Mouse (Mus musculus) granulocyte monocyte progenitor cell, adult 5-6 weeks (primary cell): ENCODE results near the gene Pcp4l1. TPM values are rescaled to one million over a fixed set of nuclear protein-coding genes. Genes with fewer than 3 reads are reported as not detected.
A peak's percentile ranks its signal among the peaks of the same experiment; 100 is the strongest.
"Not testable (repeated sequence)": the region's sequence is repeated elsewhere in the genome, so short reads cannot be mapped to it uniquely, and the experiment has no call there.

ENCODE experiments used
- ATAC-seq: replicated peaks from 2 replicates; pipeline ENCODE4 v1.8.0; 2016; ENCODE audit warnings: mild to moderate bottlenecking, moderate TSS enrichment, inconsistent platforms; ENCODE audit not compliant: poor library complexity, severe bottlenecking
- total RNA-seq, 2 experiments: library from RNA; stranded (forward) in 1 of 2; stranded (reverse) in 1 of 2; fragments of 200-712, 200-1000 nt in 1 of 2; fragments of >200 nt in 1 of 2; fragmentation: Nextera tagmentation in 1 of 2; gene quantifications; 2 replicates each; pipeline ENCODE4 v1.2.3; 2014 to 2017

Gene Pcp4l1
- 11.7 and 11.8 TPM in 2 replicates for total RNA-seq (2014; fragmentation: Nextera tagmentation)
- total RNA-seq (2017), result 13.7 TPM in 2 replicates

DNA sequence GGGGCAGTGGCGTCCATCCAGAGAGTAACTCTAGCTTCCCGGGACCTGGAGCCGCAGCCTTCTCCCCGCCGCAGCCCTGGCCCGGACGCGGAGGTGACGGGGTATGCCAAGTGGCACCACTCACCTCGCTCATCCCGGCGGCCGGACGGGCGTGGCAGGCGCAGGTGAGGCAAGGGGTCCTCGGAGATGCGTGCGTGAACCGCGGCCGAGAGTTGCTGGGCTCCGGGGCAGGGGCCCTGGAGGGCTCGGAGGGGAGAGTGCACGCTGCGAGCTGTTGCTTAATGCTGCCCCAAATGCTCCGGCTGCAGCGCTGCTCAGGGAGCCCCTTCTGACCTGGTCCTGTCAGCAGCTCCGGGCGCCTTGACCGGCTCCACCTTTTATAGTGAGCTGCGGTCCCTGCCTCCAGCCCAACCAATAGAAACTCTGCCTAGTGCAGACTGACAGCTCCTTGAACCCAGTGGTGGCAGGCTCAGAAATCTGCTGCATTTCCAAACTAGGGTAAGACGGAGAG lies at the start of gene Pcp4l1:
Pcp4l1 (minus strand) TSS at position 382 of the 511 bp plus-strand sequence.
- peak; percentile 95 for ATAC-seq

DNA sequence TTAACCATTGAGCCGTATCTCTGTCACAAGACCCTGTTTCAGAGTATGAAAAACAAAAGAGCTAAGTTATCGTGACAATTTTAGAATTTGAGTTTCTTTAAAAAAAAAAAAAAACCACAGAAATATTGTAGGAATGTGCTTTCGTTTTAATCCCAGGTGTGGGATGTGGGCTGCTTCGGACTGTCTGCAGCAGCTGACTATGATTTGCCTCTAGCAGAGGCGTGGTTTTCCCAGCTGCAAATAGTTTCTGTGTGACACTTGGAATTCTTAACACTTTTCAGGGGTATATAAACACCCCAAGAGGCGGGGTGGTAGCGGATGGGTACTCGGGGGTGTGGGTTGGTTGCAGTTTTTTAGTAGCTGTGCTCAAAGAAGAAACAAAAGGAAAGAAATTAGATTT lies 49.3 kb upstream of the Pcp4l1 start:
- ATAC-seq, result no peak

DNA sequence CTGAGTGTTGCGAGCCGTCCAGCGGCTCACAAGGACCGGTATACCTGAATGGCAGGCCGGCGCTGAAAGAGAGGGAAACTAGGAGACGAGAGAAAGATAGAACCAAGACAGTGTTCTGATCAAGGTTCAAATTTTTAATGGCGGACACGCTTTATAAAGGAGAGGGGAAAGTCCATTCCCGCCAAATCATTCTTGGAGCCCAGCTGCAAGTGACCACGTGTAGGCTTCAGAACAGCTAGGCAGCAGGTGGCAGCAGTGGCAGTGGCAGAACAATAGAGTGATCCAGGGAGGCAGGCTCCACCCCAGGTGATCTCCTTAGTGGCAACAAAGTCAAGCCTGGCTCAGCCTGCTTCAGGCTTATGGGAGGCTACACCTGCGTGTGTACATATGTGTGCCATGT lies 45.9 kb upstream of the Pcp4l1 start:
- not testable (repeated sequence) for ATAC-seq

DNA sequence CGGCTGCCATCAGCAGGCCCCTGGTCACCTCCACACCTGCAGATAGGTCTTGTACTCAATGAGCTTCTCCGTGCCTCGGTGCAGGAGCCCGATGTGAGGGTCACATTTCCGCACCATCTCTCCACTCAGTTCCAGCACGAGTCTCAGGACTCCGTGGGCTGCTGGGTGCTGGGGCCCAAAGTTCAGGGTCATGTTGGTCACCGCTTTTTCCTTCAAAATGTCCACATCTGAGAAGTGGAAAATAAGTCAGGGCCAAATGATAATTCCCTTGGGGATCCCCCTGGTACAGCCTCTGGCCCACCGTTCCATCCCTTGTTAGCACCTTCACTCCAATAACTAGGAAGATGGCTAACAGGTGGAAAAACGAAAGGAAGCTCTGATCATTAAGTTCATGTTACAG lies 44.8 kb upstream of the Pcp4l1 start:
- ATAC-seq, result no peak

DNA sequence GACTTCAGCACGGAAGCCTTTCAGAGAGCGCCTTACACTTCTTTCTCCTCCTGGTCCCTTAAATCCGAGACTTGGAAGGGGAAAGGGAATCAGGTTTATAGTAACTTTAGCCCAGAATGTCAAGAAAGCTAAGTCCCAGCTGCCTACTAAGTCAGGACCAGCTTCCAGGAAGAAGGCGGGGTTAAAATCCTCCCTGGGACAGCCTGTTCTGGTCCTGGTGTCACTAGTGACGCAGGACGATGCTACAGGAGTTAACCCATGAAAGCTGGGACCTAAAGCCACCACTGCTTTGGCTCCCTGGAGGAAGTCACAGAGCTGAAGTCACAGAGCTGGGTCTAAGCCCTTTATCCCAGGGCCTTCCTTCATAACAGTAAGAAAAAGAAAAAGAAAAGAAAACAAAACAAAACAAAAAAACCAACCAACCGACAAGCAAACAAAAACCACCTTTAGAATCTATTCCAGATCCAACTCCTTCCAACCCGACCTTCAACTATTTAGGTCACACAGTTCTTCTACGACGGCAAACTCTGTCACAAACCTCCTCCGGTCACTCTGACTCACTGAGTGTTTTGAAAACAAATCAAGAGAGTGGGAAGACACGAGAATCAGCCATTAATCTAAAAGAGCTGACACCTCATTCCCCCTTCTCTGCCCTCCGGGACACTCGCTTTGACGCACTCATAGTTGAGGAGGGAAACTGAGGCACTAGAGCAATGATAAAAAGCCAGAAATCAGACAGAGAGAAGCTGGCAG lies 44.1 kb upstream of the Pcp4l1 start:
- no peak for ATAC-seq

DNA sequence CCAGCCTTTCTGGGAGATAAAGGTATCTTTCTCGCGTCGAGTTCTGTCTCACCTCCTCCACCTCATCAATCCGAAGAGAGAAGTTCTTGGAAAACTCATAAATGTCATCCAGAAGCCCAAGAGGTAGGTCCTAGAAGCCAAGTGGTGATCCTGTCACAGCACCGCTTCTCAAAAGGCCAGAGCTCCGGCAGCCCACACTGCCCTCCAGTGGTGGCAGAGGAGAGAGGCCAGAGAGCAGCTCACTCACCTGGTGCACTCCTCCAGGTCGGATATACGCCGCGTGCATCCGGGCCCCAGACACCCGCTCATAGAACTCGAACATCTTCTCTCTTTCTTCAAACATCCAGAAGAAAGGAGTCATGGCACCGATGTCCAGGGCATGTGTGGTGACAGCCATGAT lies 42.4 kb upstream of the Pcp4l1 start:
- ATAC-seq, result peak; percentile 65

DNA sequence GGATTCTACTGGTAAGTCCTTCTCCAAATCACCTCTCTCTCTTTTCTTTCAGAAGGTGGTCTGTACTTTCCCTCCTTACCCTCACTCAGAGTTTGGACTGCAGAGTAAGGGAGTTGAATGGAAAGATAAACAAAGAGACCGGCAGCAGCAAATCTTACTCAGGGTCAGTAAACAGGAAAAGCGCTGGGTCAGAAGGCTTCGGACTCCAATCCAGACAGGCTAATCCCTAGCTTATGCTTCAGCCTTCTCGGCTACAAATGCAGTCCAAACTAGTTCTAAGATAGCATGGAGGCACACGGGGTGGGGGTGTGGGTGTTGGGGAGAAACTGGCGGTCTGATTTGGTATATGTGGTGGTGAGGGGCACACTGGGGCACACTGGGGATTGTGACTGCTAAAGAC lies 41.4 kb upstream of the Pcp4l1 start:
- no peak for ATAC-seq

DNA sequence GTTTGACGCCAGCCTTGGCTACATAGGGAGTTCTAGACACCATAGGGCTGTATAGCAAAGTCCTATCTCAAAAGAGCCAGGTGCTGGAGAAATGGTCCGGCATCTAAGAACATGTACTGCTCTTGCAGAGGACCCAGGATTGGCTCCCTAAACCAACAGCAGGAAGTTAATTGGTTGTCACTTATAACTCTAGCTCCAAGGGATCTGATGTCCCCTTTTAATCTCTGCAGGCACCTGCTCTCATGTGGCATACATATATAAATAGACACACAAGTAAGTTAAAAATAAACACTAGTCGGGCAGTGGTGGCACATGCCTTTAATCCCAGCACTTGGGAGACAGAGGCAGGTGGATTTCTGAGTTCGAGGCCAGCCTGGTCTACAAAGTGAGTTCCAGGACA lies 39.7 kb upstream of the Pcp4l1 start:
- ATAC-seq, result no peak

DNA sequence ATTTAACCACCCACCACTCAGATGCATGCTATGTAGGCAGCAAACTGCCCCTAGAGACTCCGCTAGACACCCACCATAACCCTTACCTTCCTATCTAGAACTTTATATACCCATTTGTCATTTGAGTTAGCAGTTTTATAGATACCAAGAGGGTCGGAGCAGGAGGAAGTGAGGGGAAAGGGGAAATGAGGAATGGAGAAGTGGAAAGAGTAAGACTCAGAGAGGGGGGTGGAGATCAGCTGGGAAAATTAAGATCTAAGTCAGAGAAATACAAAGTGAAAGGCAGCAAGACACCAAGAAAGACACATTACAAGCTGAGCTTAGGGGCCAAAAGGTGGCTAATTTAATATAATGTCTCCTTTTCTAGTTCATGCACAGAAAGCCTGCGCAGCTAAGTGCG lies 38.5 kb upstream of the Pcp4l1 start:
- ATAC-seq, result peak; percentile 24

DNA sequence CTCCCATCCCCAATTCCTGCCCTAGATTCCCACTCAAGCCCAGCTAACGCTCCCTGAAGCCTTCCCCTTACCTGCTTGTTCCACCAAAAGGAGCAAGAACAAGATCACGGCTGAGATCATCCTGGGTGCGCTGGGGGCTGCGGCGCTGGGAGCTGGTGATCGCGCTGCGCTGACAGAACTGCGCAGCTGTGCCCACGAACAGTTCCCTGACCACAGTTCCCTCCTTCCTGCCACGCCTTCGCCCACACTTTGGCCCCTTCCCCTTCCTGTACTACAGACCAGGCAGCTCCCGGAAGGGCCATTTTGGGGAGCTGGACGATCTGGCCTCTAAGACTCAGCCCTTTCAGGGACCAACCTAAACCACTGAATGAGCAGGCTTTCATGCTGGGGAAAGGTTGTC lies 38.1 kb upstream of the Pcp4l1 start, which contains the start of gene Fcer1g:
Fcer1g (minus strand) TSS at position 240 of the 400 bp plus-strand sequence.
- ATAC-seq, result peak; percentile 64

DNA sequence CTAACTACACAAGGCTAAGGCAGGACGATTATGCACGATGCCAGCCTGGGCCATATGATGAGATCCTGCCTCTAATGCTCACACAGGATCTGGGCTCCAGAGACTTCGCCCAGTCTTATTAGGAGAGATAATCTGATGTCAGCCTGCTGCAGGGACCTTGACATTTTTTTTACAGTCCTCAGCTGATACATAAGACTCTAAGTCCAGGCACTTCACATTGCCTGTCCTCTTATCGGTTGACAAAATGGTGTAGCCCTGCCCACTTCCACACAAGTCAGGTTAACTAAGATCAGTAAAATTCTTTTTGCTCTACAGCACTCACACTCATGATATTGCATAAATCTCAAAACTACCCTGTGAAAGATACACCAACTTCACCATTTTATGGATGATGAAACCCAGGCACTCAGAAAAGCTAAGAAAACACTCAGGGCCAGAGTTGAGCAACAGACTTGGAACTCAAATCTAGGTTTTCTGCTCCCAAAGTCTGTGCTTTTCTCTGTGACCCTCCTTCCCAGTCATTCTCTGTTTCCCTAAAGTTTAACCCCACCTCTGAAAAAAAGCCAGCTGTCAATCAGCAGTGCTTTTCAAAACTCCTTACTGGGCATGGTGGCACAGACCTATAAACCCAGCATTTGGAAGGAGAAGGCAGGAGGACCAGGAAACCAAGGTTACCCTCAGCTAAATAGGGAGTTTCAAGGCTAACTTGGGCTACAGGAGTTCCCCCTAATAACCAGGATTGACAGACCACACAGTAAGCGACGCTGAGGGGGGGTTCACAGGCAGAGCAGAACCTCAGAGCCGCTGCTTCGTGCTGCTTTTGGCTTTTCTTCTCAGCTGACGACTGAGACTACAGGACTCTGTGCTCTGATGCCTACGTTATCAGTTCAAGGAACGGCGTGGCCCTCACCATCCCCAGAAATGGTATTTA lies 37.0 kb upstream of the Pcp4l1 start:
- peak; percentile 45 for ATAC-seq

DNA sequence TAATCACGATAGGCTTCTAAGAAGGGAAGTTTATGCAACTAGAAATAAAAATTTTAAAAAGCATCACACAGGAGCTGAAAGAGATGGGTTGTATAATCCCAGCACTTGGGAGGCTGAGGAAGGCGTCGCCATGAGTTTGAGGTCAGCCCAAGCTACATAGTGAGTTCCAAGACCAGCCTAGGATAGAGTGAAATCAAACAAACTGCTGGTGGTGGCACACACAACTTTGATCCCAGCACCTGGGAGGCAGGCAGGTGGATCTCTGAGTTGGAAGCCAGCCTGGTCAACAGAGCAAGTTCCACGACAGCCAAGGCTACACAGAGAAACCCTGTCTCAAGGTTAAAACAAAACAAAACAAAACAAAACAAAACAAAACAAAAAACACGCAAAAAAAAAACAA lies 36.3 kb upstream of the Pcp4l1 start:
- ATAC-seq, result no peak

DNA sequence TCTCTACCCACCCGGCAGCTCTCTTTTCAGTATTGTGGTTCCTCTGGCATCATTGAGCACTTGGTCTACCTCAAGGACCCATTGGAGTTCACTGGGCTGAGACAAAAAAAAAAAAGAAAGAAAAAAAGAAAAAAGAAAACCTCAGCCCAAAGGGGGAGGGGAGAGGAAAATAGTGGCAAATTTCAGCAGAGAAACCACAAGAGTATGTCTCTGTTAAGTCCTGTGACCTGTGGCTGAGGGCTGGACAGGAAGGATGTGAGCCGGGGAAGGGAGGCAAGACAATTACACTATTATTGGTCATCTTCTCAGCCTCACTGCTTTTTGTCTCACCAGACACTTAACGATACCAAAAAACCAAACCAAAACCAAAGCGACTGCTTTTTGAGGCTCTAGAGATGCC lies 35.8 kb upstream of the Pcp4l1 start:
- ATAC-seq, result peak; percentile 61

DNA sequence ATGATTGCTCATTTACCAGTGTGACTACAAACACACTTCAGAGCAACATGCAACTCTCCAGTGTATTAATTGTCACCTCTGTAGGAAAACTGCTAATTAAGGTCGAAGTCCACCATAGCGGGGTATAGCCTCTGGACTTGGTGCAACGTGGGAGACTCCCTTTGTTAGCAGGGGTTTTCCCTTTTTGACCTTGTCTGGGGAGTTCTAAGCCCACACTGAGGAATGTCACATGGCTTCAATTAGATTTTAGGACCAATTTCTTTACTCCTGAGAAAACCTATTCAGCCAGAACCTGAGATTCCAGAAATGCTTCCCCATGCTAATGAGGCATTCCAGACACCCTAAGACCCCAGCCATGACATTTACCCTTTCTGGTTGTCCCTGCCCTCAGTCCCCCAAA lies 34.1 kb upstream of the Pcp4l1 start:
- ATAC-seq, result no peak

DNA sequence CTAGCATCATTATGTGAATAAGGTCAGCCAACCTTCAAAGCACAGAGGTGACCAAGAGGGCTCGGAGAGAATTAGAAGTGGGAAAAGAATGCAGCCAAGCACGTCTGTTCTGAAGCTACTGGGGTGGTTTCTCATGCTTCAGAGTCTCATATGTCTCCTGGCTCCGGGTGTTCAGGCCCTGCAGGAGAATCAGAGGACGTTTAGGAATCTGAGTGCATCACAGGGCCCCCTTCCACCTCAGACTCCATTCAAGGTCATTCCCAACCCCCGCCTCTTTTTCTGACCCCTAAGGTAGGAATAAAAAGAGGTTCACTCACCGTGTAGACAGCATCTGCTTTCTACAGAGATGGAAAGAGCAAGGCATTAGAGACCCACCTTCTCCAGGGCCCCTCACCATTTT lies 33.7 kb upstream of the Pcp4l1 start:
- no peak for ATAC-seq

DNA sequence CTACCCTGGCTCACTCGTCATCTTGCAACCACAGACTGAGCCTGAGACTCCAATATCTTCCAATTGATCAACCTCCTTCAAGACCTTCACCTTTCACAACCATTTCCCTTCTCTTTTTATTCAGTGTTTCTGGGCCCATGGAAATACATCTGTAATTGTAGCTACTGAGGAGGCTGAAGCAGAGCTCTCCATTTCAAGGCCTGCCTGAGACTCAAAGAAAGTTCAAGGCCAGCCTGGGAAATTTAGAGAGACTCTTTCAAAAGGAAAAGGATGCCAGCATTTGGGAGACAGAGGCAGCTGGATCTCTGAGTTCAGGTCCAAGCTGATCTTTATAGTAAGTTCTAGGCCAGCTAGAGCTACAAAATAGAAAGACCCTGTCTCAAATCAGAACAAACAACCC lies 31.8 kb upstream of the Pcp4l1 start:
- no peak for ATAC-seq

DNA sequence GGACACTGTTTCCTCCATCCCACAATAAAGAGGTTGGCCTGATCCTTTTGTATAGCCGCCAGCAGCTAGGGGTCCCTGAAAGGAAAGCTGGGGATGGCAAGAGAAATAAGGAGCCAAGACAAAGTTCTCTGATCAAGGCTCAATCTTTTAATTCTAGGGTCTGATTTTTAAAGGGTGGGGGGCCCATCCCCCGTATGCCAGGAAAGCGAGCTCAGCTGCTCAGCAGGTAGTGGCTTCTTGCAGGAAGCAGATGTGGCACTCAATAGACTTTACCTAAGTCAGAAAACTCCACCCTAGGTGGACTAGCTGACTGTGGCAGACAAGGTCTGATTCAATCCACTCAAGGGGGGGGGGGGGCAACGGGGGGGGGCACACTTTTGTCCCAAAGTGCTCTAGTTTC lies 30.7 kb upstream of the Pcp4l1 start:
- no peak for ATAC-seq

DNA sequence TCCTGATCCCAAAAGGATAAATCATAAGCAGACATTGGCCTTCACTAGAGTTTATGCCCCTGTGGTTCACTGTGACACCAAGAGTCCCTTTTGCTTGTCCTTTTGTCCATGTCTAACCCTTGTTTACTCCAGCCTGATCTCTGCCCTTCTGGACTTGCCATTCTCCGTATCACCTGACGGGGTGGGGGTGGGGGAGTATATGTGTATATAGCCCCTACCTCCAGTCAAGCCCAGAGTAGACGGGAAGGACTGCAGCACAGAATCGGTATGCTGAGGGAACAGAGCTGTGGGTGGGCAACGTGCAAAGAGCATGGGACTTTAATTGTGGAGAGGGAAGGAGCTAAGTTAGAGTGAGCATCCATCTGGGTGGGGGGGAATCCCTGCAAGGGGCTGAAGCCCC lies 28.8 kb upstream of the Pcp4l1 start, which contains the start of gene Apoa2:
Apoa2 (plus strand) TSS at position 198 of the 400 bp plus-strand sequence.
- ATAC-seq, result no peak

DNA sequence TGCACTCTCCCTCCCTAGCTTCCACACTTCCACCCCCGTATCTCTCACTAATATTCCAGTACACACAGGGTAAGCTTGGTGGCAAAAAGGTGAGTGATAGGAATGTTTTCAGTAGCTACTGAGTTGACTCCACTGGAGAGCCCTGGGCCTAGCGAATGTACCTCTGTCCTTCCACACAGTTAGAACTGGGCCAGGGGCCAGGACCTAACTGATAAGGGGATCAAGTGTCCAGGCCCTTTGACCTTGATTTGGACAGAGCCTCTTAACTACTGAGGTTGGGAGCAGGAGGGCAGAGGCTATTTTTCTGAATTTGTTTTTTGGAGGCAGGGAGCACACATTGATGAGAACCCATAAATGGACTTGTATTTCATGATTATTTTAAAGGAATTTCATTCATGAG lies 27.7 kb upstream of the Pcp4l1 start:
- no peak for ATAC-seq

DNA sequence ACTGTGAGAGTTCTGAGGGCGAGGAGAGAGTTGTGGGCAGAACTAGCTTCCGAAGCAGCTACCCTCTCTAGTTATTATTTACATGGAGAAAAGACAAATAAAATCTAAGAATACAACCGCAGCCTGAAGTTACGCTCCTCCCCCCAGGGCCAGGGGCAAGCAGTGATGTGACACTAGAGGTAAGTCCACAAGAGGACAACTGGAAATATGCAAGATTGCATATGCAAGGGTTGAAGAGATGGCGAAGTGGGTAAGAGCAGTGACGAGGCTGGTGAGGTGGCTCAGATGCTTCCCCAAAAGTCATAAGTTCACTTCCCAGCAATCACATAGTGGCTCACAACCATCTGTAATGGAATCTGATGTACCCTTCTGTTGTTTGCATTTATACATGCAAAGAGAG lies 27.1 kb upstream of the Pcp4l1 start:
- no peak for ATAC-seq
